Mouse (Mus musculus): Measurements from ENCODE around the gene AI987944.

Gene AI987944

DNA sequence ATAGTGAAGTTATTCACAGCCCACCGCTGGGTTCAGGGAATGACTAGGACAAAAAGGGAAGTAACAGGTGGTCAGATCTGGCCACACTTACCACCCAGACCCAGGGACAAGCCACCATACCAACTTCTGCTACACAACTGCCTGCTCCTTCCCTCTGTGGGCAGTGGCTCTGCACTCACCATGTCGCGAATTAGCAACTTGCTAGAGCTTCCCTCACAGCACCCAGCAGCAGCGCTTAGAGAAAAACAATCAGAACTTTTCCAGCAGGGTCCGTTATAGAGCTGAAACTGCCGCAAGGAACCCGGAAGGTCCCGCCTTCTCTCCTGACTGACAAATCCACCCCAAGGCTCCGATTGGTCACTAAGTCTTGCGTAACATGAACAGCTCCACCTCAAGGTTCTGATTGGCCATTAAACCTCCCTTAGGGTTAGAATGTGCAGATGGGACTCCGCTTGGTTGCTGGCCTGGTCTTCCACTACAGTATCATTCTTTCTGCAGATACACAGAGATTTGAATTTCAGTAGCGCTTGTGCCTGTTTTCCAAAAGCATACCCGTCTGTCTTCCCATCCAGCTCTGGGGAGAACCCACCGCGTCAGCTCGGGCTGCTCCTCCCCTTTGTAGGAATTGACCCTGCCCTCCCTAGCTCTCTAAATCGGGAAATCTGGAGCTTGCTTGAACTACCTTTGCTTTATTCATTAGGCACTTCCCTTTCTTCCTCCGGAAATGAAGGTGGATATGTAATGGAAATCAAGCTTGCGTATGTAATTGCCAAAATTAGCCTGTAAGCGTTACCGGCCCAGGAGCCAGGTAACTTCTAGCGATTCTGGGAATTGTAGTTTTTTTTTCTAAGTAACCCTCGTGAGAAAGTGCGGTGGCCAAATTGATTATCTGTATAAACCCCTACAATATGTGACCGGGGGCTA, at the start of gene AI987944:
TSS of gene AI987944 (minus strand) at position 332 of the 924 bp plus-strand sequence.
- peak; percentile 80 for DNase-seq

DNA sequence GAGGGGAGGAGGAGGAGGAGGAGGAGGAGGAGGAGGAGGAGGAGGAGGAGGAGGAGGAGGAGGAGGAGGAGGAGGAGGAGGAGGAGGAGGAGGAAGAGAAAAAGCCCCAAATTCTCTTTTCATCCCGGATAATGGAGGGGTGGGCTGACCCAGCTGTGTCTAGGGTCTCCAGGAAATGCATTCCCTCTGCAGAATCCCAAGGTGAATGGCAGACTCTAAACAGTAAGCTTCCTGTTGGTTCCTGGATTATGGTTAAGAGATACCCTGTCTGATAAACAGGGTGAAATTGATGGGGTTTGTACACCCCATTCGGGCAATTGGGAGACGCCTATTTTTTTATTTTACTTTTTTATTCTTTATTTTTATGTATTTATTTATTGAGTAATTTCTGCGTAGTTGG, 951 bp upstream of the AI987944 start:
- no peak for DNase-seq

Data from thymus, postnatal 25 days (tissue).